Mouse (Mus musculus) ES-E14 (cell line): ENCODE data around the gene Sox5.

Source experiments
- HCFC1 ChIP-seq: IDR thresholded peaks from 2 replicates; pipeline ENCODE4 v1.6.1; 2012; ENCODE audit warnings: low read length, inconsistent platforms, borderline replicate concordance; ENCODE audit not compliant: insufficient read depth
- ZNF384 ChIP-seq: IDR thresholded peaks from 2 replicates; pipeline ENCODE4 v1.6.1; 2012; ENCODE audit warnings: low read depth, low read length, inconsistent platforms

GRCm38 (mm10) chr6:144780608-144781285 lies 1.0 kb downstream of the Sox5 start:
- TF ChIP-seq HCFC1, result no peak
- no peak for TF ChIP-seq ZNF384
